Mouse (Mus musculus): ENCODE data around the gene Grm4. TPM values are rescaled to one million over a fixed set of nuclear protein-coding genes. Genes with fewer than 3 reads are reported as not detected.

Grm4 gene
- polyA plus RNA-seq, 2 experiments: 0.01 TPM; not detected in 1

GRCm38 (mm10) chr17:27559596-27559995, 38.4 kb upstream of the Grm4 start:
- Histone ChIP-seq H3K36me3 (replicated peaks; ENCODE audit: control insufficient read depth, insufficient read depth, low read depth) (peaks cover 15% of the 10 kb centered on the region), H3K4me3 (ENCODE audit: insufficient read depth in 1 of 2, low read depth in 2 of 2, low read length in 2 of 2) (peak overlapping the region; percentile 77 to 86), H3K4me2 (ENCODE audit: low read depth) (peak overlapping the region; percentile 93), H3K27me3 (ENCODE audit: control insufficient read depth, insufficient read depth, low read length) (no peaks in the 10 kb centered on the region), H3K4me1 (replicated peaks; ENCODE audit: control insufficient read depth in 2 of 2, insufficient read depth in 2 of 2, low read length in 1 of 2) (peaks cover 0 to 16% of the 10 kb centered on the region in 2 experiments; a peak in 3 of 4 replicates), H3K27ac (no peak overlapping the region), H3K9me3 (ENCODE audit: control insufficient read depth, low read length) (no peaks in the 10 kb centered on the region), H3K9ac (replicated peaks) (no peak overlapping the region; the same call in 1 of the 2 replicates)
- DNase-seq (ENCODE audit: low read depth in 3 of 3, low spot score in 3 of 3): no peak
- no peak for ATAC-seq (ENCODE audit: insufficient read depth)
- TF ChIP-seq EP300 (IDR thresholded peaks at IDR 0.05; ENCODE audit: low read depth) (no peak), CTCF (IDR thresholded peaks at IDR 0.05; ENCODE audit: low read depth) (no peak)
- WGBS (ENCODE audit: insufficient replicate concordance): 56% methylated on average over 11 of the region's 12 CpGs

- Histone ChIP-seq H3K27me3 (ENCODE audit: control insufficient read depth, insufficient read depth, low read length) (no peaks in the 10 kb centered on the region), H3K4me2 (ENCODE audit: low read depth) (peak overlapping the region; percentile 93), H3K27ac (no peak overlapping the region), H3K36me3 (replicated peaks; ENCODE audit: control insufficient read depth, insufficient read depth, low read depth) (peaks cover 15% of the 10 kb centered on the region), H3K4me1 (replicated peaks; ENCODE audit: control insufficient read depth in 2 of 2, insufficient read depth in 2 of 2, low read length in 1 of 2) (peaks cover 0 to 21% of the 10 kb centered on the region in 2 experiments; a peak in 3 of 4 replicates), H3K9me3 (ENCODE audit: control insufficient read depth, low read length) (no peaks in the 10 kb centered on the region), H3K4me3 (ENCODE audit: insufficient read depth in 1 of 2, low read depth in 2 of 2, low read length in 2 of 2) (peak overlapping the region; percentile 77 to 86), H3K9ac (replicated peaks) (peak overlapping the region; percentile 54)
- no peak for TF ChIP-seq CTCF (IDR thresholded peaks at IDR 0.05; ENCODE audit: low read depth)
- no peak for TF ChIP-seq EP300 (IDR thresholded peaks at IDR 0.05; ENCODE audit: low read depth)
- DNase-seq (ENCODE audit: low read depth in 3 of 3, low spot score in 3 of 3): no peak
- WGBS (ENCODE audit: insufficient replicate concordance): 3% methylated on average over 5 of the region's 5 CpGs
- ATAC-seq (ENCODE audit: insufficient read depth): no peak
Observed at GRCm38 (mm10) chr17:27558845-27559244, 37.6 kb upstream of the Grm4 start.

GRCm38 (mm10) chr17:27557927-27558661, 36.9 kb upstream of the Grm4 start:
- Histone ChIP-seq H3K9me3 (ENCODE audit: control insufficient read depth, low read length) (no peaks in the 10 kb centered on the region), H3K36me3 (replicated peaks; ENCODE audit: control insufficient read depth, insufficient read depth, low read depth) (peaks cover 13% of the 10 kb centered on the region), H3K27ac (peak overlapping the region; percentile 50), H3K4me3 (ENCODE audit: insufficient read depth in 1 of 2, low read depth in 2 of 2, low read length in 2 of 2) (peak overlapping the region; percentile 77 to 86), H3K9ac (replicated peaks) (peak overlapping the region; percentile 83), H3K27me3 (ENCODE audit: control insufficient read depth, insufficient read depth, low read length) (no peaks in the 10 kb centered on the region), H3K4me2 (ENCODE audit: low read depth) (peak overlapping the region; percentile 93), H3K4me1 (replicated peaks; ENCODE audit: control insufficient read depth in 2 of 2, insufficient read depth in 2 of 2, low read length in 1 of 2) (peaks cover 0 to 23% of the 10 kb centered on the region in 2 experiments; a peak in 3 of 4 replicates)
- no peak for DNase-seq (ENCODE audit: low read depth in 3 of 3, low spot score in 3 of 3)
- TF ChIP-seq CTCF (IDR thresholded peaks at IDR 0.05; ENCODE audit: low read depth): no peak
- TF ChIP-seq EP300 (IDR thresholded peaks at IDR 0.05; ENCODE audit: low read depth): no peak
- no peak for ATAC-seq (ENCODE audit: insufficient read depth)
- WGBS (ENCODE audit: insufficient replicate concordance): 2% methylated on average over 14 of the region's 14 CpGs

GRCm38 (mm10) chr17:27557181-27557926, 36.2 kb upstream of the Grm4 start:
- DNase-seq (ENCODE audit: low read depth in 3 of 3, low spot score in 3 of 3) (no peak), ATAC-seq (ENCODE audit: insufficient read depth) (peak; percentile 19; the same call in 1 of the 2 replicates)
- WGBS (ENCODE audit: insufficient replicate concordance): under 1% methylated on average over 52 of the region's 75 CpGs
- peak overlapping the region; percentile 70 for H3K27ac ChIP-seq
- H3K4me3 ChIP-seq (ENCODE audit: insufficient read depth in 1 of 2, low read depth in 2 of 2, low read length in 2 of 2): peak overlapping the region; percentile 77 to 86
- no peaks in the 10 kb centered on the region for H3K27me3 ChIP-seq (ENCODE audit: control insufficient read depth, insufficient read depth, low read length)
- peak overlapping the region; percentile 83 for H3K9ac ChIP-seq (replicated peaks)
- H3K4me1 ChIP-seq (replicated peaks; ENCODE audit: control insufficient read depth in 2 of 2, insufficient read depth in 2 of 2, low read length in 1 of 2): peaks cover 0 to 29% of the 10 kb centered on the region in 2 experiments; a peak in 3 of 4 replicates
- H3K9me3 ChIP-seq (ENCODE audit: control insufficient read depth, low read length): no peaks in the 10 kb centered on the region
- TF ChIP-seq CTCF (IDR thresholded peaks at IDR 0.05; ENCODE audit: low read depth): peak; percentile 40
- peak; percentile 13; the same call in 1 of the 2 replicates for TF ChIP-seq EP300 (IDR thresholded peaks at IDR 0.05; ENCODE audit: low read depth)
- H3K36me3 ChIP-seq (replicated peaks; ENCODE audit: control insufficient read depth, insufficient read depth, low read depth): peaks cover 13% of the 10 kb centered on the region
- H3K4me2 ChIP-seq (ENCODE audit: low read depth): peak overlapping the region; percentile 93

Data from liver, embryonic 14.5 days (tissue).